Mouse (Mus musculus) brown adipose tissue, adult 24 weeks (tissue): Measurements from ENCODE around the gene Rabggta. TPM values are rescaled to one million over a fixed set of nuclear protein-coding genes. Genes with fewer than 3 reads are reported as not detected.

Experiments
- H3K27ac ChIP-seq: fragments of 200-500 bp; replicated peaks from 2 replicates; pipeline ENCODE4 v1.5.1; 2012; ENCODE audit warnings: low read depth, mild to moderate bottlenecking, low read length
- H3K4me1 ChIP-seq: fragments of 200-500 bp; 2 replicates; pipeline ENCODE4 v1.6.1; 2012; ENCODE audit warnings: low read length, mixed read lengths; ENCODE audit not compliant: control insufficient read depth, insufficient read depth, insufficient read length
- H3K4me3 ChIP-seq: fragments of 200-500 bp; 2 replicates; pipeline ENCODE4 v1.5.1; 2012; ENCODE audit warnings: low read depth, mild to moderate bottlenecking, low read length, moderate library complexity; ENCODE audit not compliant: insufficient read depth
- polyA plus RNA-seq: library from polyadenylated mRNA; stranded (reverse); fragments of >200 nt; gene quantifications from 2 replicates; pipeline ENCODE4 v1.2.4, GENCODE M21; 2012; ENCODE audit not compliant: missing spikeins, insufficient read depth, insufficient read length

Rabggta gene
- polyA plus RNA-seq, 1 experiment = 8.9 TPM

DNA sequence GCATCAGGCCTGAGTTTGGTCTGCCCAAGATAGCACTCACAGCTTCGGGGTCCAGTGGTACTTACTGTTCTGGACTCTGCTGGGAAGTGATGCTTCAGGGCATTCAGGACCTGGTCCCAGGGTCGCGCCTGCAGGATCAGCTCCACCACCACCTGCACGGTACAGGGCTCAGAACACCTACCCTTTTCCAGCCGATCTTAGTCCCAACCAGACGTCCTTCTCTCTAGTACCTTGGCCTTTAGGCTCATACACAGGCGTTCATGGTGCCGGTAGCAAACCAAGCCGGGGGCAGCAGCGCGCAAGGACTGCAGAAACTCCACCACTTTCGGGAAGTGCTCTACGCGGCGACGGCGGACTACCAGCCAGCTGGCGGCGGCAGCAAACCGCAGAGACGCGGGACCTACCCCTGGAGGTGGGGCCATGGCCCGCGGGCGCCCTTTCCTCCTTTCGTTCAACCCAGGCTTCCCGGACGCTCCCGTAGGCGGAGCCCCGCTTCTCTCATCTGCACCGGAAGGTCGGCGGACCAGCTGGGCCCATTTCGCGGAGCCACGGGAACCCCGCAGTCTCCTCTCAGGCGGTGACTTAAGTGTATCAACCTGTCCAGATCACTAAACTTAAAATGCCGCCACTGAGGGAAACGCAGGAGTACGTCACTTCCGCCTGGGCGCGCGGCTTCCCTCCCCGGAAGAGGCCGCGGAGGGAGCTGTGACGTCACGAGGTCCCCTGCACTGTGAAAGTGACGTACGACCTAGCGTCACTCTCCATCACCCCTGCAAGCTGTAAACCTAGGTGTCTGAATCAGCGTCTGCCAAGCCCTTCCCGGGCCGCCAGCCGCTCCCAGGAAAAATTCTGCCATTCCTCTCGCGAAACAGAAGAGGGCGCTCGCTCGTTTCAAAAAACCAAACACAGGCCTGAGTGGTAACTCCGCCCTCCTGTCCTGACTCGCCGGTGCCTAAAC is 40.6 kb downstream of the Rabggta start, which contains the start of gene Tinf2:
TSS of gene Tinf2 (minus strand) at position 661 of the 958 bp plus-strand sequence.
- H3K4me3 ChIP-seq = peak within 1 kb of the TSS; percentile 81
- peak within 1 kb of the TSS; percentile 76 for H3K27ac ChIP-seq
- no peaks in the 10 kb centered on the region for H3K4me1 ChIP-seq

GRCm38 (mm10) chr14:55677615-55678014 is 44.4 kb downstream of the Rabggta start:
- Histone ChIP-seq H3K27ac (no peak overlapping the region), H3K4me1 (0 out of 2 replicates have a peak, but pooled peaks cover 2% of the 10 kb centered on the region)

GRCm38 (mm10) chr14:55672741-55673060 is 49.4 kb downstream of the Rabggta start:
- Histone ChIP-seq H3K4me3 (peak overlapping the region; percentile 69), H3K27ac (0 out of 2 replicates have a peak overlapping the region, but pooled peaks have one; percentile 44), H3K4me1 (peaks cover 4% of the 10 kb centered on the region; the same call in 1 of the 2 replicates)

More at GRCm38 (mm10) chr14:55677615-55678014, 44.4 kb downstream of the Rabggta start:
- H3K4me3 ChIP-seq = no peak overlapping the region

GRCm38 (mm10) chr14:55671833-55672740 is 50.0 kb downstream of the Rabggta start, which contains the start of the genes Gmpr2 and Nedd8:
Gmpr2 (plus strand) TSS chr14:55671941.
Nedd8 (minus strand) TSS chr14:55672124.
- peak within 1 kb of the TSS; percentile 99 for H3K27ac ChIP-seq
- peak within 1 kb of the TSS; percentile 92 for H3K4me3 ChIP-seq
- H3K4me1 ChIP-seq = peaks cover 4% of the 10 kb centered on the region; the same call in 1 of the 2 replicates

DNA sequence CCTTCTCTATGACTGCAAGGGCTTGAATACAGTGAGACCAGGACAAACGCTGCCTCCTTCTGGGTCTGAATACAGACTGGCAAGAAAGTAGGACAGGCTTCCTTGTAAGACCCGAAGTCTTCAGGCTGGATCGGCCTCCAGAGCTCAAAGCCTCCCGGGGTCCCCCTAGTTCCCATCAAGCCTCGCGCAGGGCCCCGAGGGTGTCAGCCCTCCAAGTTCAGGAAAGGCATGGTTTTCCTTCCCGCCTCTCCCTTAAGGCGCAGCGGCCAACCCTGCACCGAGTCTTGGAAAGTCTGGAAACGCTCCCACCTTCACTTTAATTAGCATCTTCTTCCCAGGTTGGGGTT is 50.6 kb downstream of the Rabggta start:
- Histone ChIP-seq H3K4me3 (peak overlapping the region; percentile 92), H3K4me1 (peaks cover 4% of the 10 kb centered on the region; the same call in 1 of the 2 replicates), H3K27ac (peak overlapping the region; percentile 99; the same call in 1 of the 2 replicates)

Other genes starting within 250 kb of the Rabggta start
- 176 and 206 TPM in 2 replicates for gene Dhrs4, start 243.5 kb downstream of the Rabggta start, polyA plus RNA-seq
- 0.48 and 0.54 TPM in 2 replicates for gene Carmil3, start 231.6 kb downstream of the Rabggta start, polyA plus RNA-seq
- gene Cpne6, start 211.8 kb downstream of the Rabggta start, polyA plus RNA-seq = not detected in 2 replicates
- gene Nrl, start 197.3 kb downstream of the Rabggta start, polyA plus RNA-seq = not detected in 2 replicates
- gene Pck2, start 182.0 kb downstream of the Rabggta start, polyA plus RNA-seq = 5.0 and 10.3 TPM in 2 replicates
- 45.4 and 56.7 TPM in 2 replicates for gene Dcaf11, start 162.3 kb downstream of the Rabggta start, polyA plus RNA-seq
- not detected in 2 replicates for gene A730061H03Rik, start 161.9 kb downstream of the Rabggta start, polyA plus RNA-seq
- gene Fitm1, start 146.6 kb downstream of the Rabggta start, polyA plus RNA-seq = 4.7 and 5.4 TPM in 2 replicates
- gene Psme1, start 144.1 kb downstream of the Rabggta start, polyA plus RNA-seq = 191 and 217 TPM in 2 replicates
- gene Emc9, start 137.0 kb downstream of the Rabggta start, polyA plus RNA-seq = 42.1 and 45.5 TPM in 2 replicates
- 248 and 256 TPM in 2 replicates for gene Psme2, start 131.2 kb downstream of the Rabggta start, polyA plus RNA-seq
- 11.1 and 12.0 TPM in 2 replicates for gene Rnf31, start 130.6 kb downstream of the Rabggta start, polyA plus RNA-seq
- gene Irf9, start 118.7 kb downstream of the Rabggta start, polyA plus RNA-seq = 4.8 and 7.4 TPM in 2 replicates
- gene Rec8, start 104.2 kb downstream of the Rabggta start, polyA plus RNA-seq = not detected in 2 replicates
- 25.0 and 31.0 TPM in 2 replicates for gene Ipo4, start 86.3 kb downstream of the Rabggta start, polyA plus RNA-seq
- 2.7 and 3.4 TPM in 2 replicates for gene Gm49378, start 84.4 kb downstream of the Rabggta start, polyA plus RNA-seq
- gene Tm9sf1, start 78.5 kb downstream of the Rabggta start, polyA plus RNA-seq = 21.6 and 26.6 TPM in 2 replicates
- not detected in 2 replicates for gene Tssk4, start 72.1 kb downstream of the Rabggta start, polyA plus RNA-seq
- gene Mdp1, start 61.8 kb downstream of the Rabggta start, polyA plus RNA-seq = 29.0 and 33.3 TPM in 2 replicates
- gene Gmpr2, start 50.3 kb downstream of the Rabggta start, polyA plus RNA-seq = 19.8 and 20.3 TPM in 2 replicates
- gene Nedd8, start 50.1 kb downstream of the Rabggta start, polyA plus RNA-seq = 243 and 245 TPM in 2 replicates
- gene Tinf2, start 40.4 kb downstream of the Rabggta start, polyA plus RNA-seq = 8.2 and 9.2 TPM in 2 replicates
- gene Tgm1, start 8.3 kb downstream of the Rabggta start, polyA plus RNA-seq = not detected in 2 replicates
- 58.8 and 101 TPM in 2 replicates for gene Dhrs1, start 23.4 kb upstream of the Rabggta start, polyA plus RNA-seq
- 4.8 and 5.5 TPM in 2 replicates for gene Nop9, start 23.4 kb upstream of the Rabggta start, polyA plus RNA-seq
- gene Cideb, start 36.2 kb upstream of the Rabggta start, polyA plus RNA-seq = 16.3 and 27.9 TPM in 2 replicates
- gene Ltb4r2, start 39.2 kb upstream of the Rabggta start, polyA plus RNA-seq = not detected in 2 replicates
- gene Ltb4r1, start 43.7 kb upstream of the Rabggta start, polyA plus RNA-seq = not detected in 2 replicates
- 4.1 and 6.3 TPM in 2 replicates for gene Adcy4, start 61.8 kb upstream of the Rabggta start, polyA plus RNA-seq
- 3.7 and 5.0 TPM in 2 replicates for gene Ripk3, start 66.6 kb upstream of the Rabggta start, polyA plus RNA-seq
- gene Nfatc4, start 100.9 kb upstream of the Rabggta start, polyA plus RNA-seq = 1.5 and 1.8 TPM in 2 replicates
- gene Nynrin, start 131.7 kb upstream of the Rabggta start, polyA plus RNA-seq = 0.87 and 1.0 TPM in 2 replicates
- not detected in 2 replicates for gene Cbln3, start 162.1 kb upstream of the Rabggta start, polyA plus RNA-seq
- gene Khnyn, start 162.7 kb upstream of the Rabggta start, polyA plus RNA-seq = 4.2 and 5.5 TPM in 2 replicates
- gene Sdr39u1, start 178.0 kb upstream of the Rabggta start, polyA plus RNA-seq = 134 and 149 TPM in 2 replicates
- 6.1 and 8.2 TPM in 2 replicates for gene Cma1, start 222.4 kb upstream of the Rabggta start, polyA plus RNA-seq
- gene Cma2, start 228.7 kb upstream of the Rabggta start, polyA plus RNA-seq = not detected in 2 replicates